Mouse (Mus musculus) hindbrain, embryonic 16.5 days (tissue): ENCODE results near the gene Meis1. TPM values are rescaled to one million over a fixed set of nuclear protein-coding genes. Genes with fewer than 3 reads are reported as not detected.
A peak's percentile ranks its signal among the peaks of the same experiment; 100 is the strongest.

Experiments used
- ATAC-seq: fragments of 200-750 bp; cut with Nextera tagmentation; 2 replicates; pipeline ENCODE4 v1.8.0; 2017; ENCODE audit warnings: moderate TSS enrichment, moderate library complexity
- H3K27ac ChIP-seq: fragments of 300-500 bp; sonication (generic); 2 replicates; pipeline ENCODE4 v1.5.1; 2014; ENCODE audit warnings: low read depth, mild to moderate bottlenecking, control low read depth, low read length, moderate library complexity
- H3K27me3 ChIP-seq: fragments of 300-500 bp; sonication (generic); replicated peaks from 2 replicates; pipeline ENCODE4 v1.6.1; 2014; ENCODE audit warnings: low read length; ENCODE audit not compliant: control insufficient read depth, insufficient read depth
- H3K36me3 ChIP-seq: fragments of 300-500 bp; sonication (generic); 2 replicates; pipeline ENCODE4 v1.6.1; 2014; ENCODE audit warnings: mild to moderate bottlenecking, low read length, moderate library complexity, mixed read lengths; ENCODE audit not compliant: control insufficient read depth, insufficient read depth
- H3K4me1 ChIP-seq: fragments of 300-500 bp; sonication (generic); 2 replicates; pipeline ENCODE4 v1.6.1; 2014; ENCODE audit warnings: low read depth, low read length; ENCODE audit not compliant: control insufficient read depth, insufficient read depth
- H3K4me2 ChIP-seq: fragments of 300-500 bp; sonication (generic); 2 replicates; pipeline ENCODE4 v1.6.1; 2014; ENCODE audit warnings: mild to moderate bottlenecking, low read length, control low read depth, moderate library complexity
- H3K4me3 ChIP-seq: fragments of 300-500 bp; sonication (generic); 2 replicates; pipeline ENCODE4 v1.5.1; 2014; ENCODE audit warnings: mild to moderate bottlenecking, low read length, control low read depth, moderate library complexity
- H3K9ac ChIP-seq: fragments of 300-500 bp; sonication (generic); 2 replicates; pipeline ENCODE4 v1.6.1; 2014; ENCODE audit warnings: low read depth, mild to moderate bottlenecking, control low read depth, low read length, moderate library complexity
- H3K9me3 ChIP-seq: fragments of 300-500 bp; sonication (generic); 2 replicates; pipeline ENCODE4 v1.6.1; 2014; ENCODE audit warnings: mild to moderate bottlenecking, low read length, moderate library complexity; ENCODE audit not compliant: control insufficient read depth
- WGBS: fragments of 180-500 bp; shearing (Covaris S2); extraction: QIAGEN DNeasy Blood & Tissue Kit; methylation state at CpG from one replicate; pipeline ENCODE4 v1.1.7; 2014; 5-methylcytosine and 5-hydroxymethylcytosine counted together
- polyA plus RNA-seq: library from polyadenylated mRNA; unstranded; fragments of >200 nt; fragmentation: Nextera tagmentation; extraction: Ambion mirVana; gene quantifications from 2 replicates; pipeline ENCODE4 v1.2.1, GENCODE M21; 2015

Gene Meis1
- polyA plus RNA-seq, 1 experiment from 2014 or later = 183 TPM

DNA sequence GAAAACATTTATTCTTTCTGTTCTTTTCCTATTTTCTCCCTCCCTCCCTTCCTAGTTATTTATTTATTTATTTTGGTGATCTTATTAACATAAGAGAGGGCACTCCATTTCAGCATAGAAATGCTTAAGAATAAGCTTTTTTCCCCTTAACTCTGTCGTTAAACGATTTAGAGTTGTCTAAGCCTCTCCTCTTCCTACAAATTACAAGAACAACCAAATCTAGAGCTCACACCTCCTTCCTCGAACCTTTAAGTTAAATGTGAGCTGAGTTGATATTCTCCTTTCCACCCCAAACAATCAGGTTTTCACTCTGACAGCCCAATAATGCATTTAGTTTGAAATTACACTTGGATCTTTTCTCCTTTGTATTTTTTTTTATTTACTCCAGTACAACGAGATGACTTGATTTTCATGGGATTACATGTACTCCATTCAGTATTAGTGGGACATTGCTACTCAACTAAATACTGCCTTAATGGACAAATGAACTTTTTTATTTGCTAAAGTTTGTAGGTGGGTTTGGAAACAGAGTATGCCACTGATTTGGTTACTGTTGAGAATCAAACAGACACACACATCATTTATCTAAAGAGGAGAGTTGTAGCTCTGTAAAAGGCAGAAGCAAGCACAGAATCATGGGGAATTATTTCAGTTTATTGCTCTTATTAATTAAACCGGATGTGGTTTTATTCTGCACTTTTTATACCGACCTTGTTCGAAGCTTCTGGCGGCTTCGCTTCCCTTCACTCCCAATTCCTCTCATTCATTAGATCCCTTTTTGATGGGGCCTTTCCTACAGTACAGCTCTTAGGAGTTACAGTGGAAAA lies 145.1 kb downstream of the Meis1 start:
- H3K27ac ChIP-seq = peak overlapping the region; percentile 91
- no peak for ATAC-seq
- no peak overlapping the region for H3K4me3 ChIP-seq
- H3K27me3 ChIP-seq = no peaks in the 10 kb centered on the region
- H3K36me3 ChIP-seq = no peaks in the 10 kb centered on the region
- 9% methylated on average over 9 of the region's 9 CpGs for WGBS
- H3K4me2 ChIP-seq = peak overlapping the region; percentile 84
- no peaks in the 10 kb centered on the region for H3K9me3 ChIP-seq
- peak overlapping the region; percentile 52 for H3K9ac ChIP-seq
- H3K4me1 ChIP-seq = peaks cover 26% of the 10 kb centered on the region

DNA sequence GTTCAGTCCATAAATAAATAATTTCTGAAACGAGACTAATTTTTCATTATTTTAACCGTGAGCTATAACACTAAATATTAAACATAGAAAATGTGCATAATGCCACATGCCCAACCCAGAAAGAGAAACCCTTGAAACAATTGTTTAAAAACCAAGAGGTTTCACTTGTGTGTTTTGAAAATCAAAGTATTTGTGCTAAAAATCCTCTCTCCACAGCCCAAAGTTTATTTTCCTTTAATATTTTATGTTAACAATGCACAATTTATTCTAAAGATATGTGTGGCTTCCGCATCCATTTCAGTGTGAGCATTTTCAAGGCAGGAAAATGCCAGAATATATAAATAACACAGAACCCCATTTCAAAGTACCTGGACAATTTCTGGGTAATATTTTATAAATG lies 146.0 kb downstream of the Meis1 start:
- H3K4me3 ChIP-seq = no peak overlapping the region
- H3K4me1 ChIP-seq = peaks cover 26% of the 10 kb centered on the region
- no peaks in the 10 kb centered on the region for H3K9me3 ChIP-seq
- ATAC-seq = no peak
- no peak overlapping the region; the same call in 1 of the 2 replicates for H3K4me2 ChIP-seq
- no peaks in the 10 kb centered on the region for H3K27me3 ChIP-seq
- no peak overlapping the region for H3K9ac ChIP-seq
- WGBS = 17% methylated on average over 3 of the region's 3 CpGs
- H3K36me3 ChIP-seq = no peaks in the 10 kb centered on the region
- no peak overlapping the region for H3K27ac ChIP-seq

DNA sequence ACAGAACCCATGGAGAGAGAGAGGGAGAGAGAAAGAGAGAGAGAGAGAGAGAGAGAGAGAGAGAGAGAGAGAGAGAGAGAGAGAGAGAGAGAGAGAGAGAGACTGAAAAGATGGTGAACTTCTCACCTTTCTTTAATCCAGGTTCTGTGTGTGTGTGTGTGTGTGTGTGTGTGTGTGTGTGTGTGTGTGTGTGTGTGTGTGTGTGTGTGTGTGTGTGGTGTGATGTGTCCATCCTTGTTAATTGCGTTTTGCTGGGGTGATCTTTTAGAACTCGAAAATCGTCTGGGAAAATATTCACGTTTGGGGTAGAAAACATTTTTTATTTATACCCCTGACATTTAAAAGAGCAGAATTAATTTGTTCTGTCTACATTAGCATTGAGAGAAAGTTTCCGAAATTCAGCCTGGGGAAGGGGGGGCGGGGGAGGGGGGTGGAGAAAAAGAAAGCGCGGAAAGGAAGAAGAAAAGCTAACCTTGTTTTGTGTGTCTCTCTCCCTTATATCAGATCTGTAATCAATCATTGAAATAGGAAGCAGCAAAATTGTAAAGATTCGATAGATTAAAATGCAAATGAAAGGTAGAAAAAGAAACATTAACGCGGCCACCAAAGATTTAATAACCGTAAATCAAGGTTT lies 146.6 kb downstream of the Meis1 start:
- peak overlapping the region; percentile 74 for H3K9ac ChIP-seq
- peak overlapping the region; percentile 84 for H3K4me2 ChIP-seq
- peaks cover 26% of the 10 kb centered on the region for H3K4me1 ChIP-seq
- ATAC-seq = no peak
- WGBS = 5% methylated on average over 12 of the region's 12 CpGs
- peak overlapping the region; percentile 48 for H3K4me3 ChIP-seq
- H3K9me3 ChIP-seq = no peaks in the 10 kb centered on the region
- no peaks in the 10 kb centered on the region for H3K27me3 ChIP-seq
- no peaks in the 10 kb centered on the region for H3K36me3 ChIP-seq
- peak overlapping the region; percentile 85 for H3K27ac ChIP-seq

DNA sequence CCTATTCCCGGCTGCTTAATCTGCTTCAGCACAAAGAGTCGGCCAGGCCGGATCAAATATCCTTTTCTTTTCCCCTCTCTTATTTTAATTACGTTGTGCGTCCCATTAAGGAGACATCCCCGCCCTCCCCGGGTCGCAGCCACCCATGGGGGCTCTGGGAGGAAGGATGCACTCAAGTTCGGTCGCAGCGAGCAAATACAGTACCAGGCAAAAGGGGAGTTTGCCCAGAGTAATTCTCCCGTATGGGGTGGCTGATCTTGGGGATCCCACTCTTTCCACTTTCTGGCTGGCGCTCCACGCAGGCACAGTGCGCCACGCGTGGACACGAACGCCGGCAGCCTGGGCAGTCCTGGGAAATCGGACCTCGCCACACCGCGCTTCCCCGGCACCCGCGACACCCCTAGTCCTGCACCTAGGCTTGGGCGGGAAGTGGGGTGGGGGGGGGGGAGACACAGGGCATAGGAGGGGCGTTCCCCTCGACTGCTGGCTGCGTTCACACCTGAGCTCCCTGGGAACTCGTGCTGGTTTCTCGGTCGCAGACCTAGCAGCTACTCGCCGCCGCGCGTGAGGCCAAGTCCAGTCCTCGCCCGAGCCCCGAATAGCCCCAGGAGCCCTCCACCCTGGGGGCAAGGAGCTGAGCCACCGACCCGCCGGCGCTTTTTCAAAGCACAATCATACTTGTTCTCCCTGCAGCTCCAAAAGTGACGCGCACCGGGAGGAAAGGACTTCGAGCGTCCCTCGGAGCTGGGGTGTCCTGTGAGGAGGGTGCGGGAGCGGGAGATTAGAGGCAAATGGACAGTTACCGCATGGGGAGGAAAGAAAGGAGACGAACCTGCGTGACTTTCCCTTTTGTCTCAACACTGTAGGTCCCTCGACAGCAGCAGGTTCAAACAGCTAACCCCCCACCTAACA lies 147.4 kb downstream of the Meis1 start:
- peak; percentile 53 for ATAC-seq
- Histone ChIP-seq H3K9me3 (no peaks in the 10 kb centered on the region), H3K9ac (peak overlapping the region; percentile 74), H3K4me3 (peak overlapping the region; percentile 48), H3K27ac (peak overlapping the region; percentile 85), H3K27me3 (no peaks in the 10 kb centered on the region), H3K36me3 (no peaks in the 10 kb centered on the region), H3K4me1 (peaks cover 22% of the 10 kb centered on the region), H3K4me2 (peak overlapping the region; percentile 84)
- WGBS = under 1% methylated on average over 57 of the region's 58 CpGs

DNA sequence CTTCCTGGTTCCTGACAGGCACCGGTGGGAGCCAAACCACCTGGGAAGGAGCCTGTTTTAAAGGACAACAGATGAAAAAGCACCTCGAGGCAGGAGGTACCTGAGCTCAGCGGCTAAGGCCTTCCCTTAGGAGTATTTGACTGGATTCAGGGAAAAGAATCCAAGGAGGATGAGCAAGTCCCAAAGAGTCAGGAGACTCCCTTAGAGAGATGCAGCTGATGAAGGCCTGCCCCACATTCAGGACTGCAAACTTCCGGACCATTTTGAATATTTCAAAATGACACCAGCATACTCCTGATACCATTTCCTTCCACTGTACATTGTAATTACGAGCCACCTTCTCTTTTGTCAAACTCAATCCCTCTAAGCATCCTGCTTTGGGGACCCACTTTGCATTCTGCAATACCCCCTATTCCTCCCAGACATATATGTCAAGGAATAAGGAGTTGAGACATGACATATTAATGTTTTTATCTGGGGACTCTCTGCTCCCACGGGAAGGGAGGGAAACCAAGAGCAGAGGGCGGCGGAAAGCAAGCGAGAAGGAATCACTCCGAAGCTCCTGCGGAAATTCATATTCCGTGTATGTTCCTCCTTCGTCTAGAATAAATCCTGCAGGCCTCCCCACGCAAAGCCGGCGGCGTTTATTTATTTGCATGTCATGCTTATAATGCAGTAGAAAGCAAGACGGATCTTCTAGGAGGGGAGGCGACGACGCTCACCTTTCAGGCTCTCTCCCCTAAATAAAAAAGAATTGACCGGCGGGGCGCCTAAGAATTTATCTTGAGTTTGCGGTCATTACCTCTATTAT lies 148.5 kb downstream of the Meis1 start:
- H3K4me1 ChIP-seq = peaks cover 15% of the 10 kb centered on the region
- ATAC-seq = no peak
- peak overlapping the region; percentile 85 for H3K27ac ChIP-seq
- H3K9ac ChIP-seq = peak overlapping the region; percentile 36
- peak overlapping the region; percentile 84 for H3K4me2 ChIP-seq
- no peaks in the 10 kb centered on the region for H3K9me3 ChIP-seq
- 9% methylated on average over 25 of the region's 25 CpGs for WGBS
- H3K27me3 ChIP-seq = no peaks in the 10 kb centered on the region
- H3K36me3 ChIP-seq = no peaks in the 10 kb centered on the region
- H3K4me3 ChIP-seq = peak overlapping the region; percentile 48

DNA sequence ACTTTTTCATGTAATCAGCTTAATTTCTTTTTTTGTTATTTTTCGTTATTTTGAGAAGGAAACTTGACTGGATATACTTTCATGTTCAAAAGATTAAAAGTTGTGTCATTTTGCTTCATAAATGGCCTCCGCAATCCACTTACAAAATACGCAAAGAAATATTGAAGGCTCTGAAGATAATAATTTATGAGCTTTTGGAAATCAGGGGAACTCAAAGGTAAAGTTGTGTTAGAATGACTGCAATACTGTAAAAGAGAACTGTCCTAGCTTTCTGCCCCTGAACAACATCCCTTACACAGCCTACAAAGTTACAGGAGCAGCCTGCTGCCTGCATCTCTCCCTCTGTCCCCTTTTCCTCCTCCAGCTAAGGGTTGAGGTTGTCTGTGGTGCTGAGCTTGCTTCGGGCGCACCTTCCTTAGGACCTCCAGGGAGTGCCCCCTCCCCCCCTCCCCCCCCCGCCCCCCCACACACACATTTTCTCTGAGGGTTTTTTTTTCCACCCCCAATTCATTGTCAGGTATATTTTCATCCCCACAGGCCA lies 149.3 kb downstream of the Meis1 start:
- no peak overlapping the region for H3K9ac ChIP-seq
- 46% methylated on average over 5 of the region's 6 CpGs for WGBS

DNA sequence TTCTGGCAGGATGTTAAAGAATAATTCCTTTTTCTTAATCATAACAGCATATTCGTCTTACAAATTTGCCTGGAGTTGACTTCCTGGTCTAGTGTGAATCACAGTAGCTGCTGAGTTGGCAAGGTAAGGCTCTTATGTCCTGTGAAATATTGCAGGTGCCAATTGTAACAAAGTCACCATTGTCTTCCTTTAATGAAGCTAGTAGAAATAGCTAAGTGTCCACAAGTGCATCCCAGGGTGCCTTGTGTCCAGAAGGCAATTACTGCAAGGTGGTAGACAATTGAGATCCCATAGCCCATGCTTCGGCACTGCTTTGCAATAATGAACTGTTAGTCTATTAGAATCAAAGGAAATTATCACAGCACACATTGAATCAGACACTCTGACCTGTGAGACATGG lies 151.1 kb downstream of the Meis1 start:
- H3K9me3 ChIP-seq = peaks cover 6% of the 10 kb centered on the region
- ATAC-seq = no peak
- no peaks in the 10 kb centered on the region for H3K27me3 ChIP-seq
- H3K4me1 ChIP-seq = peaks cover 7% of the 10 kb centered on the region
- no peak overlapping the region for H3K4me2 ChIP-seq
- no peak overlapping the region for H3K4me3 ChIP-seq
- no peak overlapping the region for H3K9ac ChIP-seq
- H3K36me3 ChIP-seq = no peaks in the 10 kb centered on the region; the same call in 1 of the 2 replicates
- H3K27ac ChIP-seq = no peak overlapping the region
- 52% methylated on average over 2 of the region's 2 CpGs for whole genome bisulfite sequencing

More for the DNA sequence above, 149.3 kb downstream of the Meis1 start:
- no peak overlapping the region for H3K4me3 ChIP-seq
- H3K4me1 ChIP-seq = peaks cover 9% of the 10 kb centered on the region
- peak overlapping the region; percentile 5; the same call in 1 of the 2 replicates for H3K4me2 ChIP-seq
- ATAC-seq = no peak
- no peaks in the 10 kb centered on the region for H3K36me3 ChIP-seq
- peak overlapping the region; percentile 85; the same call in 1 of the 2 replicates for H3K27ac ChIP-seq
- H3K27me3 ChIP-seq = no peaks in the 10 kb centered on the region
- no peaks in the 10 kb centered on the region for H3K9me3 ChIP-seq

DNA sequence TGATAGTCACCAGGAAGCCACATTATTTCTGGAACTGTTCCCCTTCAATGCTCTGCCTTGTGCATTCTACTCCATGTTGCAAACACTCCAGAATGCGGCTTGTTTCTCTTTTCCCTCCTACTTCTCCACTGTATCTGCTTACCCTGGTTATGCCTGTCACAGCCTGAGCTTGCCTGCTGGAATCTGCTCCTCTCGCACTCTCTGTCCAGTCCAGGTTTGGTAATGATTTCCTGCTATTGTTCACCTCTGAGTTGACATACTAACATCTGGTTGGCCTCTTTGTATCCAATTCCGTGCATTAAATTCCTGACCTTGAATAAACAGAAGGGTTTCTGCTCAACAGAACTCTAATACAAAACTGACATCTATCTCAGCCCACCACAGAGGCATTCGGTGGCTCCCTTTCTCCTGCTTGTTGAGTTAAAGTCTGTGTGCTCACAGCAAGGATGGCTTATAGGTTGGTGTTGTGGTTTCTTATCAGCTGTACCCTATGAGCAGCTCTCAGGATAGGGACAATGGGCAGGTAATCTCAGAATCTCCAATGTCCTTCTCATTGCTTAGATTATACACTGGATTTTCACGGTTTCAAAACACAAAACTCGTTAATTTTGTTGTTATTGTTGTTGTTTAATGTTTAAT lies 152.5 kb downstream of the Meis1 start:
- H3K36me3 ChIP-seq = no peaks in the 10 kb centered on the region; the same call in 1 of the 2 replicates
- H3K9me3 ChIP-seq = peaks cover 6% of the 10 kb centered on the region
- no peak overlapping the region for H3K4me3 ChIP-seq
- H3K4me2 ChIP-seq = no peak overlapping the region
- 55% methylated on average over 6 of the region's 6 CpGs for WGBS
- H3K4me1 ChIP-seq = peaks cover 5% of the 10 kb centered on the region
- no peak overlapping the region for H3K9ac ChIP-seq
- no peak overlapping the region for H3K27ac ChIP-seq
- H3K27me3 ChIP-seq = no peaks in the 10 kb centered on the region
- no peak for ATAC-seq
